Mouse (Mus musculus) adrenal gland, postnatal 4 days (tissue): Measurements from ENCODE around the gene Drg1. TPM values are rescaled to one million over a fixed set of nuclear protein-coding genes. Genes with fewer than 3 reads are reported as not detected.

Source experiments
- DNase-seq, 2 experiments: peaks; one replicate each; pipeline ENCODE4 v3.0.0; 2021 to 2022; ENCODE audit warnings: low spot score in 2 of 2, mixed read lengths in 2 of 2
- long read RNA-seq, 2 experiments: library from polyadenylated mRNA; stranded (forward); transcript quantifications; one replicate each; pipeline ENCODE4 v2.0.0; 2021
- total RNA-seq, 2 experiments: library from RNA; stranded (reverse); gene quantifications; 2 replicates each; pipeline ENCODE4 v1.2.3; 2021

The Drg1 gene
- 100 to 1,000 TPM; 116 to 117 TPM for total RNA-seq
- long read RNA-seq, experiment 1, transcript Drg1-201 (9 exons, 1,546 nt): major isoform, 96 of 116 reads
- long read RNA-seq, experiment 1, partial matches to known transcripts: 5 of 116 reads
- long read RNA-seq, experiment 1, other reads (novel, unspliced or antisense): 15 of 116 reads
- long read RNA-seq, experiment 2, transcript Drg1-201 (9 exons, 1,546 nt): major isoform, 142 of 177 reads
- long read RNA-seq, experiment 2, partial matches to known transcripts: 7 of 177 reads
- long read RNA-seq, experiment 2, other reads (novel, unspliced or antisense): 27 of 177 reads

GRCm38 (mm10) chr11:3266079-3266685, at the start of gene Drg1:
Drg1 (minus strand) TSS chr11:3266415.
- DNase-seq: peak; percentile 80 to 87

- no peak for DNase-seq
Observed at GRCm38 (mm10) chr11:3314148-3314547, 47.9 kb upstream of the Drg1 start.

GRCm38 (mm10) chr11:3313294-3313693, 47.1 kb upstream of the Drg1 start:
- no peak for DNase-seq

GRCm38 (mm10) chr11:3311586-3312347, 45.6 kb upstream of the Drg1 start:
- DNase-seq: no peak

- no peak for DNase-seq
Observed at GRCm38 (mm10) chr11:3310789-3311585, 44.8 kb upstream of the Drg1 start.

- DNase-seq: no peak
Observed at GRCm38 (mm10) chr11:3309884-3310283, 43.7 kb upstream of the Drg1 start.

GRCm38 (mm10) chr11:3307875-3308274, 41.7 kb upstream of the Drg1 start:
- no peak for DNase-seq

- no peak for DNase-seq
Observed at GRCm38 (mm10) chr11:3305821-3306220, 39.6 kb upstream of the Drg1 start.

- DNase-seq: no peak
Observed at GRCm38 (mm10) chr11:3302792-3303191, 36.6 kb upstream of the Drg1 start.

GRCm38 (mm10) chr11:3302385-3302784, 36.2 kb upstream of the Drg1 start:
- no peak for DNase-seq

- DNase-seq: no peak
Observed at GRCm38 (mm10) chr11:3301075-3301474, 34.9 kb upstream of the Drg1 start.

GRCm38 (mm10) chr11:3298813-3299185, 32.6 kb upstream of the Drg1 start:
- no peak for DNase-seq

- no peak for DNase-seq
Observed at GRCm38 (mm10) chr11:3297871-3298812, 31.9 kb upstream of the Drg1 start.

GRCm38 (mm10) chr11:3296056-3296455, 29.8 kb upstream of the Drg1 start:
- DNase-seq: no peak

- no peak for DNase-seq
Observed at GRCm38 (mm10) chr11:3294641-3295040, 28.4 kb upstream of the Drg1 start.

- no peak for DNase-seq
Observed at GRCm38 (mm10) chr11:3293361-3293760, 27.1 kb upstream of the Drg1 start.

- no peak for DNase-seq
Observed at GRCm38 (mm10) chr11:3292711-3293249, 26.6 kb upstream of the Drg1 start.

GRCm38 (mm10) chr11:3292062-3292421, 25.8 kb upstream of the Drg1 start:
- peak in 1 of 2 experiments; percentile 46 for DNase-seq

- DNase-seq: no peak
Observed at GRCm38 (mm10) chr11:3291311-3292061, 25.3 kb upstream of the Drg1 start.
